Mouse (Mus musculus): ENCODE data around the gene Coro1b.

Coro1b gene

DNA sequence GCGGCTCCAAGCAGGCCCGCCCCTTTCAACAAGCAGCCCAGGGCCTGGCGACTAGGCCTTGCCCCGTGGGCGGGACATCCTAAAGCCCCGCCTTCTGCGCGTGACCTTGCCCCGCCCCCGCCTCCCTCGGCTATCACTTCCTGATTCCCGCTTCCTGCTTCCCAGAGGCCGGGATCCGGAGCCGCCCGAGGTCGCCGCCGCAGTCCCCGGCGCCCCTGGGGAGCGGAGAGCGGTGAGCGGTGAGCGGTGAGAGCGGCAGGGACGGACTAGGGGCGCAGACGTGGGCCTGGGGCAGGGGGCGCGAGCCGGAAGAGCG lies at the start of gene Coro1b:
Coro1b (plus strand) TSS at position 129 of the 316 bp plus-strand sequence.
- peak; percentile 99 for DNase-seq

DNA sequence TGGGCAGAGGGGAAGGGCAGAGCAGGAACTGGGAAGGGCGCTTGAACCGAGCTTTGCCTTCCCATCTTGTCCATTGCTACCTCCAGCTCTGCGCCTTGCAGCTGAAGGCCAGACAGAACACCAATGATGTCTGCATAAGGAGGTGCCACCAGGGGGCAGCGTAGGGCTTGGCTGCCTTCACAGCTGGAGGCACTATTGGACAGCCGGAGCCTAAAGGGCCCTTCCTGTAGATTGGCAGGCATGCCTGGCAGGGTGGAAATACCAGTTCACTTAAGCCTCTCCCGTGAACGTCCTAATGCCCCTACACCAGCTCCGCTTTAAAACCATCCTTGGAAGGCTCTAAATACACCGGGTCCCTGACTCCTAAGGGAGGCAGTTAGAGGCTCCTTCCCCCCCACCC lies 49.4 kb upstream of the Coro1b start:
- DNase-seq: peak; percentile 94

DNA sequence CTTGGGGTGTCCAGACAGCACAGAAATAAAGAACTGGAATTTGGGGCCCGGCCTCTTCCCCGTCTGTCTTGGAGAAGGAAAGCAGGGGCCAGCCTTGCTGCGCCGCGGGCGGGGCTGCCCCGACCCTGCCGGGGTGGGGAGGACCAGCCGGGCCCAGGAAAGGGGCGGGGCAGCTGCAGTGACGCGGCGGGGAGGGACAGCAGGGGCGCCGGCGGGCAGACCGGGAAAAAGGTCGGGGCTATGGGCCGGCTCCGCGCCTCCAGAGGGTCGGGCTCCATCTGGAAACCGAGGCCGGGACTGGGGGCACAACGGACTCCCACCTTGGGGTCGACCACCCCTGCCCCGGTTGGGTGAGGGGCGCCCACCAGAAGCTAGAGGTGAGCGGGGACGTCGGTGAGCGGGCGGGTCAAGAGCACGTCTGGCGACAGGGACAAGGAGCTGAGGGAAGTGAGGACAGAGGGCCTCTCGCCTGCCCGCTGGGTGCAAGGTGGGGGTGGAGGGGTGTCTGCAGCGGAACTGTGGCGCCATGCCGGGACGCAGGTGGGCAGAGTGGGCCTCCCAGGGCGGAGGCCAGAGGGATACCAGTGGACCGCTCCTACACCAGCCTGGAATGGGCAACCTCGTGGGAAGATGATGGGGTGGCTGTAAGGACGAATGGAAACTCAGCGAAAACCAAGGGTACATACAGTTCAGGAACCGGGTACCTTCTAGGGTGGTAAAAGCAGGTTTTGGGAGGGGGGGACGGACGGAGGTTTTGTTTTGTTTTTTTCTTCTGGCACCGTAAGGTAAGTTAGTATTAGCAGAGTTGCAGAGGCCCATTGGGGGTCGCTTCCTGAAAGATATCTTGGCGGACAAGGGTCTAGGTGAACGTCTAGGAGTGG lies 48.3 kb upstream of the Coro1b start, which contains the start of gene Pitpnm1:
Pitpnm1 (plus strand) TSS at position 162 of the 881 bp plus-strand sequence.
- DNase-seq: peak; percentile 85

- peak; percentile 47 for DNase-seq
These were observed 47.6 kb upstream of the Coro1b start for GRCm38 (mm10) chr19:4100718-4101261.

DNA sequence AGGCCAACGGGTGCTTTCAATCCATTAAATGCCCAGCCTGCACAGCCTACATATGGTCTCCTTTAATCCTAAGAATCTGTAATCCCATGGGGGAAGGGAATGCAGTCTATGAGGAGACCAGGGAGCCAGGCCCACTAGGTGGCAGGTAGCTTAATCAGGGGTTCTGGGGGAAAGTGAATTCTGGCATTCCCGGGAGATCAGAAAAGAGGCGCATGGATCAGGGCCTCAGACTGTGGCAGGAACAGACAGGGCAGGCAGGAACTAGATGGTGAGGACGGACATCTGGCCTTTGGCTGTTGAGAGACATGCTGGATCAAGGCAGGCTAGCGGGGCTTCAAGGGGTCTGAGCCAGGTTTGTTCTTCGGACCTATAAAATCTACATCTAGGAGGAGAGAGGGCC lies 47.0 kb upstream of the Coro1b start:
- no peak for DNase-seq

DNA sequence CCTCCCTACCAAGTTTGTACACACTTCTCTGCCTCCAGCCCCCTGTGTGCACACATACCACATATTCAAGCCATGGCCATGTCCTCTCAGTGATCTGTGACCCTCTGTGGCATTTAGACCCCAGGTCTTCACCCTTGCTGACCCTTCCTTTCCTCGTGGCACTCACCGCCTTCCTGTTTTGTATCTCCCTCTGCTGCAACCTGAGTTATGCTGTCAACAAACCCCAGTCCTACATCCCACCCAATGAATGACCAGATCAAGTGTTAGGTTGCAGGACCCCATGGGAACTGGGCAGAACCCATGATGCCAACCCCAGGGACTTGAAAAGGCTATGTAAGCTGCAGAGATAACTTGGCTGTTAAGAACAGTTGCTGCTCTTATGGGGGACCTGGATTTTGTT lies 46.4 kb upstream of the Coro1b start:
- no peak for DNase-seq

DNA sequence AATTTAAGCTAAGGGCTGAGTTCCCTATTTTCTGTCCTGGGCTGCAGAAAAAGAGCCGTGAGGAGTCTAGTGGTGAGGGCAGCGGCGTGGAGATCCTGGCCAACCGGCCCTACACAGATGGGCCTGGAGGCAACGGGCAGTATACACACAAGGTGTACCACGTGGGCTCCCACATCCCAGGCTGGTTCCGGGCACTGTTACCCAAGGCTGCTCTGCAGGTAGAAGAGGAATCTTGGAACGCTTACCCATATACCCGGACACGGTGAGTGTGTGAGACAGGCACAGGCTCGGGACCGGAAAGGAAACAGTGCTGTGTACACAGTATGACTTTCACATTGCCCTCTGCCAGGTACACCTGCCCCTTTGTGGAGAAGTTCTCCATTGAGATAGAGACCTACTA lies 45.8 kb upstream of the Coro1b start:
- no peak for DNase-seq

DNA sequence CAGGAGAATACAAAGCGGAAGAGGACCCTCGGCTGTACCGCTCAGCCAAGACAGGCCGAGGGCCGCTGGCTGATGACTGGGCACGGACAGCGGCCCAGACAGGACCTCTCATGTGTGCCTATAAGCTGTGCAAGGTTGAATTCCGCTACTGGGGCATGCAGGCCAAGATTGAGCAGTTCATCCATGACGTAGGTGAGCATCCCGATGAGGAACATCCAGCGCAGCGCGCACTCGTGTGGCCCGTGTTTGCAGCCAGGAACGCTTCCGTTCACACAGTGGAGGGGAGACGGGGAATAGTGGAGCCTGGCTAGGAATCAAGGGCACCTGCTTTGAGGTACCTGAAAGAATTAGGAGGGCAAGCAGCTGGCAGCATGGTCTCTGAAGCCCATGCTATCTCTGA lies 45.1 kb upstream of the Coro1b start:
- DNase-seq: no peak

- no peak for DNase-seq
These were observed 44.6 kb upstream of the Coro1b start for GRCm38 (mm10) chr19:4103792-4104191.

- no peak for DNase-seq
These were observed 43.7 kb upstream of the Coro1b start for GRCm38 (mm10) chr19:4104675-4105194.

DNA sequence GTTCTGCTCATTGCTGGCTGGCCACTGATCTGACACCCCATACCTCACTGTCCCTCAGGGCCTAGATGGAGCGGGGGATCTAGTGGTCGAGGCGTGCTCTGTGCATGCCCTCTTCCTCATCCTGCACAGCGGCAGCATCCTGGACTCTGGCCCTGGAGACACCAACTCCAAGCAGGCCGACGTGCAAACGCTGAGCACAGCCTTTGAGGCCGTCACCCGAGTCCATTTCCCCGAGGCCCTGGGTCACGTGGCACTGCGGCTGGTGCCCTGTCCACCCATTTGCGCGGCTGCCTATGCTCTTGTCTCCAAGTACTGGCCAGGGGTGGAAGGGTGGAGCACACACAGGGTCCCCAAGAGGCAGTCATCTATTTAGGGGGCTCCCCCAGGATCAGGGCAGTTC lies 41.8 kb upstream of the Coro1b start:
- peak; percentile 24 for DNase-seq

GRCm38 (mm10) chr19:4108535-4108934 lies 39.9 kb upstream of the Coro1b start:
- no peak for DNase-seq

GRCm38 (mm10) chr19:4112063-4112960 lies 36.1 kb upstream of the Coro1b start:
- DNase-seq: no peak

DNA sequence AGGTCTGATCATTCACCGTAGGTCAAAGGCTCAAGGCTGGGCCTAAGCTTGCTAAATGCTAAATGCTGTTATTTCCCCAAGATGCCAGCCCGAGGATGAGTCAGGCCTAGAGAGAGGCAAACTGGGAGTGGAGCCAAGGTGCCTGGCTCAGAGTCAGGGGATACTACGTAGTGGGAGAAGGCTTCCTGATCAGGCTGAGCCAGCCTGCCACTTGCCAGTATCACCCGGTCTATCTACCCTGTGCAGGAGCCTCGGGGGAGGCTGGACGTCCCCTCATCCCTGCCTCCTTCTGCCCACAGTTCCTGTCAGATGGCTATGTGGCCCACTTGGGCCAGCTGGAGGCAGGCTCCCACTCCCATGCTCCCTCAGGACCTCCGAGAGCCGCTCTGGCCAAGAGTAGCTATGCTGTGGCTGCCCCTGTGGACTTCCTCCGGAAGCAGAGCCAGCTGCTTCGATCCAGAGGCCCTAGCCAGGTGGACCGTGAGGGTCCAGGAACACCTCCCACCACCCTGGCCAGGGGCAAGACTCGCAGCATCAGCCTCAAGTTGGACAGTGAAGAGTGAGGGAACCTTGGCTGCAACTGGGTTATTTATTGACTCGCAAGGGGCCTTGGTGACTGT lies 35.1 kb upstream of the Coro1b start:
- DNase-seq: peak; percentile 87

- peak; percentile 55 for DNase-seq
These were observed 34.6 kb upstream of the Coro1b start for GRCm38 (mm10) chr19:4113806-4114230.

- no peak for DNase-seq
These were observed 33.9 kb upstream of the Coro1b start for GRCm38 (mm10) chr19:4114551-4114950.

- no peak for DNase-seq
These were observed 33.3 kb upstream of the Coro1b start for GRCm38 (mm10) chr19:4115144-4115543.

- DNase-seq: no peak
These were observed 32.6 kb upstream of the Coro1b start for GRCm38 (mm10) chr19:4115816-4116215.

GRCm38 (mm10) chr19:4117006-4117405 lies 31.4 kb upstream of the Coro1b start:
- peak; percentile 15 for DNase-seq

DNA sequence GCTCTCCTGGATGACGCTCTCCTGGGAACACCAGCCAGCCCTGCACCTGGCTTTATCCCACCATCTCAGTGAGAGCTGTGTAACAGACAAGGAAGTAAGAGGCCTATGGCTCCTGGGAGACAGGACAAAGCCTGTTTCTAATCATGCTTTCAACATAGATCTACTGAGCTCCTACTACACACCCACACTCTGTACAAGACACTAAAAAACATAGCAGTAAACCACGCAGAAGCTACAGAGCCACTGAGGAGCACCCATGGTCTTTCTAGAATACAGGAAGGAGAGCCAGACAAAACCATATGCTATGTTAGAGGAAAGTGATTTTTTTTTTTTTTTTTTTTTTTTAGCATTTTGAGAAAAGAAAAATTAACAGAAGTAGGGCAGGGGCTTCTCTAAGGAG lies 30.1 kb upstream of the Coro1b start:
- no peak for DNase-seq

DNA sequence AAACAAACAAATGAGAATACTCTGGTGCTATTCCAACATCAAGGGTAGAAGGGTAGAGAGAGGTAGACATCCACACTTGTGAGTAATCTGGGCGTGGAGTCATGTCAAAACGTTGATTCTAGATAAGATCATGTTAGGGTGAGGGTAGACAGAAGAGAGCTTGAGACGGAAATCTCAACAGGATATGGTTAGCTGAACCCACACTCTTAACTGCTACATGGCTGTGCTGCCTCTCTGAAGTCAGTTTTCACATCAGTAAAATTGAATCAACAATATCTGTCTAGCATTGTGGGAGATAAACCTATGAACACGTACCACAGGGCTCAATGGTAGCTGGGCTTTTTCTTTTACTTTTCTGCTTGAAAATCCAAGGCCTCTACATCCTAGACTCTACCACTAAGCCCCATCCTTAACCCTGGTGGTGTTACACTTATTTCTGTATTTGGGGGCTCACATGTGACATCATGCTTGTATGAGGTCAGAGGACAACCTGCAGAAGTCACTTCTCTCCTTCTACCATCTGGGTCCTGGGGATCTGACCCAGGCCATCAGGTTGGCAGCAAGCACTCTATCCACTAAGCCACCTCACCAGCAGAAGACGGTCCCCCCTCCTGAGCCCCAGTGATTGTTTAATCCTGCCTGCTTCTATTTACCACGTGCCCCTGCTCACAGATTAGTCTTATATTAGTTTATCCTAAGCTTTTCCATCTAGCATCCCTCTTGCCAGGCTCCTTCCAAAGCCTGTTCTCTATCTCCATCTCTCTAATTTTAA lies 28.5 kb upstream of the Coro1b start:
- DNase-seq: no peak

- no peak for DNase-seq
These were observed 27.9 kb upstream of the Coro1b start for GRCm38 (mm10) chr19:4120496-4120895.
